Mouse (Mus musculus) intestine, postnatal 0 days (tissue): ENCODE measurements around the gene Ggta1. TPM values are rescaled to one million over a fixed set of nuclear protein-coding genes. Genes with fewer than 3 reads are reported as not detected.
"Not testable (repeated sequence)": the region's sequence is repeated elsewhere in the genome, so short reads cannot be mapped to it uniquely, and the experiment has no call there.

ENCODE experiments used
- ATAC-seq: fragments of 200-750 bp; cut with Nextera tagmentation; 2 replicates; pipeline ENCODE4 v1.8.0; 2017; ENCODE audit warnings: mild to moderate bottlenecking, moderate TSS enrichment, moderate library complexity
- H3K27ac ChIP-seq: fragments of 300-500 bp; sonication (generic); 2 replicates; pipeline ENCODE4 v1.5.1; 2014; ENCODE audit warnings: mild to moderate bottlenecking, low read depth, low read length, moderate library complexity
- H3K27me3 ChIP-seq: fragments of 300-500 bp; sonication (generic); replicated peaks from 2 replicates; pipeline ENCODE4 v1.6.1; 2014; ENCODE audit warnings: low read length, mixed read lengths; ENCODE audit not compliant: control insufficient read depth, insufficient read depth
- H3K36me3 ChIP-seq: fragments of 300-500 bp; sonication (generic); 2 replicates; pipeline ENCODE4 v1.6.1; 2014; ENCODE audit warnings: mild to moderate bottlenecking, moderate library complexity; ENCODE audit not compliant: control insufficient read depth, insufficient read depth
- H3K4me1 ChIP-seq: fragments of 300-500 bp; sonication (generic); replicated peaks from 2 replicates; pipeline ENCODE4 v1.6.1; 2014; ENCODE audit warnings: antibody characterized with exemption, low read length, mixed read lengths; ENCODE audit not compliant: control insufficient read depth, insufficient read depth
- H3K4me2 ChIP-seq: fragments of 300-500 bp; sonication (generic); replicated peaks from 2 replicates; pipeline ENCODE4 v1.6.1; 2014; ENCODE audit warnings: low read depth, mild to moderate bottlenecking, moderate library complexity
- H3K4me3 ChIP-seq: fragments of 300-500 bp; sonication (generic); 2 replicates; pipeline ENCODE4 v1.5.1; 2014; ENCODE audit warnings: low read depth, low read length
- H3K9ac ChIP-seq: fragments of 300-500 bp; sonication (generic); 2 replicates; pipeline ENCODE4 v1.6.1; 2014; ENCODE audit warnings: mild to moderate bottlenecking, low read depth, low read length
- H3K9me3 ChIP-seq: fragments of 300-500 bp; sonication (generic); 2 replicates; pipeline ENCODE4 v1.6.1; 2016; ENCODE audit warnings: mixed run types; ENCODE audit not compliant: control insufficient read depth
- CTCF ChIP-seq: sonication (generic); IDR thresholded peaks from 2 replicates; pipeline ENCODE4 v1.5.1; 2016; ENCODE audit warnings: low read depth, mild to moderate bottlenecking, control low read depth, antibody characterized with exemption, moderate library complexity
- WGBS: fragments of 180-500 bp; shearing (Covaris S2); extraction: QIAGEN DNeasy Blood & Tissue Kit; methylation state at CpG from one replicate; pipeline ENCODE4 v1.1.7; 2014; 5-methylcytosine and 5-hydroxymethylcytosine counted together
- polyA plus RNA-seq: library from polyadenylated mRNA; unstranded; fragments of >200 nt; fragmentation: Nextera tagmentation; extraction: Ambion mirVana; gene quantifications from 2 replicates; pipeline ENCODE4 v1.2.1, GENCODE M21; 2015

Ggta1 gene
- polyA plus RNA-seq, 1 experiment from 2014 or later = 7.0 TPM

GRCm38 (mm10) chr2:35458421-35458820 lies 4.6 kb downstream of the Ggta1 start:
- Histone ChIP-seq H3K27ac (no peak overlapping the region), H3K4me1 (no peaks in the 10 kb centered on the region), H3K27me3 (peaks cover 17% of the 10 kb centered on the region), H3K4me3 (no peak overlapping the region), H3K36me3 (no peaks in the 10 kb centered on the region), H3K9ac (no peak overlapping the region), H3K9me3 (no peaks in the 10 kb centered on the region), H3K4me2 (no peak overlapping the region)
- no peak for ATAC-seq
- WGBS = 70% methylated on average over 4 of the region's 4 CpGs
- TF ChIP-seq CTCF = no peak

- H3K36me3 ChIP-seq = no peaks in the 10 kb centered on the region
- H3K9me3 ChIP-seq = no peaks in the 10 kb centered on the region
- no peaks in the 10 kb centered on the region for H3K27me3 ChIP-seq
- H3K4me1 ChIP-seq = no peaks in the 10 kb centered on the region
- no peak overlapping the region for H3K4me3 ChIP-seq
- H3K9ac ChIP-seq = no peak overlapping the region
- TF ChIP-seq CTCF = no peak
- H3K4me2 ChIP-seq = no peak overlapping the region
- no peak overlapping the region for H3K27ac ChIP-seq
- no peak for ATAC-seq
- 76% methylated on average over 3 of the region's 3 CpGs for WGBS
These were observed 9.3 kb downstream of the Ggta1 start for GRCm38 (mm10) chr2:35453736-35454135.

GRCm38 (mm10) chr2:35452695-35453094 lies 10.3 kb downstream of the Ggta1 start:
- not testable (repeated sequence) for H3K27ac ChIP-seq, H3K4me1 ChIP-seq, H3K4me3 ChIP-seq, H3K36me3 ChIP-seq, H3K4me2 ChIP-seq, ATAC-seq, H3K9ac ChIP-seq, H3K9me3 ChIP-seq, H3K27me3 ChIP-seq
- WGBS = 93% methylated on average over 6 of the region's 6 CpGs

- no peaks in the 10 kb centered on the region for H3K36me3 ChIP-seq
- 90% methylated on average over 5 of the region's 5 CpGs for WGBS
- no peak overlapping the region for H3K4me3 ChIP-seq
These were observed 11.5 kb downstream of the Ggta1 start for GRCm38 (mm10) chr2:35451484-35452050.

GRCm38 (mm10) chr2:35450856-35451255 lies 12.2 kb downstream of the Ggta1 start:
- no peaks in the 10 kb centered on the region for H3K9me3 ChIP-seq
- no peak for TF ChIP-seq CTCF
- no peak overlapping the region for H3K27ac ChIP-seq
- H3K4me3 ChIP-seq = no peak overlapping the region
- H3K4me2 ChIP-seq = no peak overlapping the region
- ATAC-seq = no peak
- WGBS = 81% methylated on average over 3 of the region's 4 CpGs
- no peaks in the 10 kb centered on the region for H3K27me3 ChIP-seq
- H3K9ac ChIP-seq = no peak overlapping the region
- 0 out of 2 replicates have a peak, but pooled peaks cover 4% of the 10 kb centered on the region for H3K4me1 ChIP-seq
- H3K36me3 ChIP-seq = no peaks in the 10 kb centered on the region

More at GRCm38 (mm10) chr2:35451484-35452050, 11.5 kb downstream of the Ggta1 start:
- no peak for TF ChIP-seq CTCF
- Histone ChIP-seq H3K27ac (no peak overlapping the region), H3K4me1 (0 out of 2 replicates have a peak, but pooled peaks cover under 1% of the 10 kb centered on the region), H3K9ac (no peak overlapping the region), H3K27me3 (no peaks in the 10 kb centered on the region), H3K9me3 (no peaks in the 10 kb centered on the region), H3K4me2 (no peak overlapping the region)
- no peak for ATAC-seq

GRCm38 (mm10) chr2:35449687-35450622 lies 13.1 kb downstream of the Ggta1 start:
- WGBS = 69% methylated on average over 12 of the region's 12 CpGs
- Histone ChIP-seq H3K27ac (no peak overlapping the region), H3K27me3 (no peaks in the 10 kb centered on the region), H3K4me2 (no peak overlapping the region), H3K4me1 (0 out of 2 replicates have a peak, but pooled peaks cover 4% of the 10 kb centered on the region), H3K36me3 (no peaks in the 10 kb centered on the region), H3K9me3 (no peaks in the 10 kb centered on the region), H3K4me3 (no peak overlapping the region), H3K9ac (no peak overlapping the region)
- no peak for TF ChIP-seq CTCF
- no peak for ATAC-seq
